Mouse (Mus musculus) lung, postnatal 0 days (tissue): ENCODE measurements around the gene Hcrtr1. TPM values are rescaled to one million over a fixed set of nuclear protein-coding genes. Genes with fewer than 3 reads are reported as not detected.

ENCODE experiments used
- ATAC-seq: fragments of 200-750 bp; cut with Nextera tagmentation; 2 replicates; pipeline ENCODE4 v1.8.0; 2017; ENCODE audit warnings: moderate library complexity
- DNase-seq: peaks from one replicate; pipeline ENCODE4 v3.0.0-alpha.2; 2016; ENCODE audit warnings: low spot score
- H3K27ac ChIP-seq: fragments of 300-500 bp; sonication (generic); 2 replicates; pipeline ENCODE4 v1.5.1; 2014; ENCODE audit warnings: antibody characterized with exemption, mild to moderate bottlenecking, low read length, mixed read lengths
- H3K27me3 ChIP-seq: fragments of 300-500 bp; sonication (generic); replicated peaks from 2 replicates; pipeline ENCODE4 v1.6.1; 2014; ENCODE audit warnings: low read length, mixed read lengths; ENCODE audit not compliant: insufficient read depth
- H3K36me3 ChIP-seq: fragments of 300-500 bp; sonication (generic); 2 replicates; pipeline ENCODE4 v1.6.1; 2014; ENCODE audit warnings: low read length, mixed read lengths; ENCODE audit not compliant: insufficient read depth
- H3K4me1 ChIP-seq: fragments of 300-500 bp; sonication (generic); 2 replicates; pipeline ENCODE4 v1.6.1; 2014; ENCODE audit warnings: antibody characterized with exemption, low read depth, low read length, mixed read lengths; ENCODE audit not compliant: insufficient read depth
- H3K4me2 ChIP-seq: fragments of 300-500 bp; sonication (generic); replicated peaks from 2 replicates; pipeline ENCODE4 v1.6.1; 2014; ENCODE audit warnings: low read depth, mild to moderate bottlenecking, low read length, moderate library complexity, mixed read lengths
- H3K4me3 ChIP-seq: fragments of 300-500 bp; sonication (generic); 2 replicates; pipeline ENCODE4 v1.5.1; 2014; ENCODE audit warnings: low read depth, low read length
- H3K9ac ChIP-seq: fragments of 300-500 bp; sonication (generic); replicated peaks from 2 replicates; pipeline ENCODE4 v1.6.1; 2014; ENCODE audit warnings: low read depth, mild to moderate bottlenecking
- H3K9me3 ChIP-seq: fragments of 300-500 bp; sonication (generic); 2 replicates; pipeline ENCODE4 v1.6.1; 2016; ENCODE audit warnings: low read length, mixed read lengths
- CTCF ChIP-seq: IDR thresholded peaks from 2 replicates; pipeline ENCODE4 v1.5.1; 2016; ENCODE audit warnings: antibody characterized with exemption, mild to moderate bottlenecking
- EP300 ChIP-seq: IDR thresholded peaks from 2 replicates; pipeline ENCODE4 v1.6.1; 2016; ENCODE audit warnings: antibody characterized with exemption, mild to moderate bottlenecking, control low read depth
- WGBS: fragments of 180-500 bp; shearing (Covaris S2); extraction: QIAGEN DNeasy Blood & Tissue Kit; methylation state at CpG from one replicate; pipeline ENCODE4 v1.1.7; 2014; 5-methylcytosine and 5-hydroxymethylcytosine counted together
- polyA plus RNA-seq: library from polyadenylated mRNA; unstranded; fragments of >200 nt; fragmentation: Nextera tagmentation; extraction: Ambion mirVana; gene quantifications from 2 replicates; pipeline ENCODE4 v1.2.1, GENCODE M21; 2015

The Hcrtr1 gene
- polyA plus RNA-seq, 1 experiment from 2014 or later: 0.18 TPM

DNA sequence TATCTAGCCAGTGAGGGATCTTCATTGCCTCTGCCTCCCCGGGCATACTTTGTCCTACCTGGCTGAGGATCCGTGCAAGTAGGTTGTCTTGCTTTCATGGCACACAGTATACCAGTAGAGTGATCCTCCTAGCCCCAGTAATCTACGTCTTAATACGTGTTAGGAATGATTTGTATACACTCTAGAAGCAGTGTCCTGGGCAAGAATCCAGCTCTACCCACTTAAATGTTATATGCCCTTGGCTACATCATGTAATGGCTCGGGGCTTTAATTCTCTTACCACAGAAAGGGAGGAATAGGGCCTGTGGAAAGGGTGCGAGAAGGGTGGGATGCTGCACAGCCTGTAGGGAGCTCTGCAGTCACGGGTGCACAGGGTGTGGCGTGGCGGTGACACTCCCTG is 29.5 kb downstream of the Hcrtr1 start:
- TF ChIP-seq CTCF: no peak
- peak; percentile 75 for TF ChIP-seq EP300
- peak; percentile 19 for ATAC-seq
- 66% methylated on average over 9 of the region's 9 CpGs for WGBS
- Histone ChIP-seq H3K4me2 (peak overlapping the region; percentile 22; the same call in 1 of the 2 replicates), H3K27ac (peak overlapping the region; percentile 92), H3K27me3 (no peaks in the 10 kb centered on the region), H3K4me1 (peaks cover 21% of the 10 kb centered on the region), H3K36me3 (no peaks in the 10 kb centered on the region; the same call in 1 of the 2 replicates), H3K4me3 (no peak overlapping the region), H3K9me3 (no peaks in the 10 kb centered on the region), H3K9ac (peak overlapping the region; percentile 12; the same call in 1 of the 2 replicates)
- peak; percentile 68 for DNase-seq

DNA sequence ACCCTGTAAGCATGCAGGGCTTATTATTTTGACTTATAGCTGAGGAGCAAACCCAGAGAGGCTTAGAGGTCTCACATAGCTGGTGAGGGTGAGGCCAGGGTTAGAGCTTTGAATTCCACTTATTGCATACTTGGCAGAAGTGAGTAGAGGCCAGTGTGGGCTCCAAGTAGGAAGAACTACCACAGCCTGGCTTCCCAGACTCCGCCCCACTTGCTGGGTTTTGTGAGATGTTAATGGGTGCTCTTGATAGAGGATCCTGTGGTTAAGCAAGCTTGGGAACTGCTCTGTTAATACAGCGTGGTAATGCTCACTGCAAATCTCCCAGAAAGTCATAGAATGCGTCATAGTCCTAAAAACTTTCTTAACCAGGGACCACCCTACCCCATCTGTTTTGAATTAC is 30.2 kb downstream of the Hcrtr1 start:
- Histone ChIP-seq H3K4me3 (no peak overlapping the region), H3K27me3 (no peaks in the 10 kb centered on the region), H3K9me3 (no peaks in the 10 kb centered on the region), H3K4me2 (peak overlapping the region; percentile 46), H3K9ac (no peak overlapping the region), H3K36me3 (no peaks in the 10 kb centered on the region; the same call in 1 of the 2 replicates), H3K27ac (peak overlapping the region; percentile 92), H3K4me1 (peaks cover 21% of the 10 kb centered on the region)
- WGBS: 57% methylated on average over 3 of the region's 3 CpGs
- TF ChIP-seq CTCF (no peak), EP300 (peak; percentile 76)
- ATAC-seq (peak; percentile 65), DNase-seq (peak; percentile 90)

DNA sequence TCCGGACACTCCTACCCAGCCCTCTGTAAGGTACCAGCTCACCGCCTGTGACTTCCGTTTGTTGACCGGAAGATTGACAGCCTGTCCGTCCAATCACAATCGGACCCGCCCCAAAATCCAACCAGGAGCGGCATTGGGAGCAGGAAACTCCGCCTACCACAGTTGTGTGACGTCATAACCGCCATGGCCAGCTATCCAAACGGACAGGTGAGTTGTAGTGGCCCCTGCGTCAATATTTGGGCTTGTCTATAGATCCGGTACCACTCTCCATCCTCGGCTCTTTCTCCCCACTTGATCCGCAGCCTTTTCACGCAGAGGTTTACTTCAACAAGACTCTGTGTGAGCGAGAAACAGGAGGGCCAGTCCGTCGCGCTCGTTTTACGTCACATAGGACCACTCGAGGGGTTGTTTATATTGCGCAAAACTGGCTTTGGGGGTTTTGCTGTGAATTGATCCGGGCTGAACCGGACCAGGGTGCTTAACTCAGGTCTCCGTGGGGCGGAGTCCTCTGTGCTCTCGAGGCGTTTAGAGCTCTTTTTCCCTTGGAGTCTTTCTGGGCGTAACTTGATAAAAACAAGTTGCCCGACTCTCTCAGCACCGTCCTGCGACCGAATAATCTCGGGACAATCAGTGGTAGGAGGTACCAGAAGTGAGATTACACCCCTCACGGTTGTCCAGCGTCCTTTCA is 31.6 kb downstream of the Hcrtr1 start:
- H3K4me2 ChIP-seq: peak overlapping the region; percentile 46
- WGBS: under 1% methylated on average over 39 of the region's 39 CpGs
- peak overlapping the region; percentile 92 for H3K27ac ChIP-seq
- H3K4me1 ChIP-seq: peaks cover 18% of the 10 kb centered on the region
- H3K27me3 ChIP-seq: no peaks in the 10 kb centered on the region
- no peaks in the 10 kb centered on the region; the same call in 1 of the 2 replicates for H3K36me3 ChIP-seq
- no peaks in the 10 kb centered on the region for H3K9me3 ChIP-seq
- TF ChIP-seq CTCF (no peak), EP300 (peak; percentile 79; the same call in 1 of the 2 replicates)
- peak; percentile 87 for ATAC-seq
- H3K9ac ChIP-seq: peak overlapping the region; percentile 54
- peak; percentile 97 for DNase-seq
- H3K4me3 ChIP-seq: peak overlapping the region; percentile 61

DNA sequence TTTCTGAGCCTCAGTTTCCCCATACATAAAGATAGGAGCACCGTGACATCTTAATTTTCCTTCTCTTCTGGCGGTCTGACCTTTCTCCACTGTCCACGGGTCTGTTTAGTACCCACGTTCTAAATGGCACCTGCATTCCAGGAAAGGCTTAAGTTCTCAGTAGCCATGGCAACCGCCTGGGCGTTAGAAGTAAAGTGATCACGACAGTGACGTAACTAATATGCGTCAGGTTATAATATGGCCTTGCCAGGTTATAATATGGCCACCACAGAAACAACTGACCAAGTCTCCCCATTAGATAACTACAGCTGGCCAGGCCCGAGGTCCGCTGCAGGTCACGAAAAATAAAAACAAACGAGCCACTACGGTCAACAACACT is 32.1 kb downstream of the Hcrtr1 start:
- no peak overlapping the region for H3K9ac ChIP-seq
- peak overlapping the region; percentile 61 for H3K4me3 ChIP-seq
- H3K9me3 ChIP-seq: no peaks in the 10 kb centered on the region
- peak; percentile 94 for DNase-seq
- peaks cover 12% of the 10 kb centered on the region; the same call in 1 of the 2 replicates for H3K4me1 ChIP-seq
- no peaks in the 10 kb centered on the region for H3K27me3 ChIP-seq
- WGBS: 12% methylated on average over 14 of the region's 14 CpGs
- TF ChIP-seq CTCF: no peak
- TF ChIP-seq EP300: no peak
- H3K4me2 ChIP-seq: peak overlapping the region; percentile 46; the same call in 1 of the 2 replicates
- H3K36me3 ChIP-seq: no peaks in the 10 kb centered on the region
- H3K27ac ChIP-seq: peak overlapping the region; percentile 92
- peak; percentile 39 for ATAC-seq

DNA sequence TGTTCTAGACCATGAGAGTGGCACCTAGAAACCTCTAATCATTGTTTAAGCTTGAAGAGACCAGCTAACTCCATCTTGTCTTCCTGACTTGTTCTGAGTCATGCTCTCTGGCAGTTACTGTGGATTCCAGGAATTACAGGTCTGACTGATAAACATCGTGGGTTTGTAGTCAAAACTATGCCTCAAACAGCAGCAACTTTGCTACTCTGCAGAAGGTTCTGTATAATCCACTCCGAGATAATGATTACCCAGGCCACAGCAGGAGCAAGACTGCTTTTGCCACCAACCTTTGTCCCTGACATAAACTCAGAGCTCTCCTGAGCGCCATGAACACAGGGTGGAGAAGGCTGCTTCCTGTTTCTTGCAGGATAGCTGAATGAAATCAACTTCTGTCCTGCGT is 34.6 kb downstream of the Hcrtr1 start:
- peaks cover 17% of the 10 kb centered on the region; the same call in 1 of the 2 replicates for H3K4me1 ChIP-seq
- peak; percentile 55 for DNase-seq
- WGBS: 52% methylated on average over 4 of the region's 4 CpGs
- peak overlapping the region; percentile 51; the same call in 1 of the 2 replicates for H3K27ac ChIP-seq
- no peaks in the 10 kb centered on the region for H3K9me3 ChIP-seq
- no peaks in the 10 kb centered on the region for H3K27me3 ChIP-seq
- TF ChIP-seq EP300: peak; percentile 73
- no peak for TF ChIP-seq CTCF
- ATAC-seq: no peak
- no peak overlapping the region for H3K9ac ChIP-seq
- H3K36me3 ChIP-seq: no peaks in the 10 kb centered on the region
- H3K4me2 ChIP-seq: no peak overlapping the region
- no peak overlapping the region for H3K4me3 ChIP-seq

DNA sequence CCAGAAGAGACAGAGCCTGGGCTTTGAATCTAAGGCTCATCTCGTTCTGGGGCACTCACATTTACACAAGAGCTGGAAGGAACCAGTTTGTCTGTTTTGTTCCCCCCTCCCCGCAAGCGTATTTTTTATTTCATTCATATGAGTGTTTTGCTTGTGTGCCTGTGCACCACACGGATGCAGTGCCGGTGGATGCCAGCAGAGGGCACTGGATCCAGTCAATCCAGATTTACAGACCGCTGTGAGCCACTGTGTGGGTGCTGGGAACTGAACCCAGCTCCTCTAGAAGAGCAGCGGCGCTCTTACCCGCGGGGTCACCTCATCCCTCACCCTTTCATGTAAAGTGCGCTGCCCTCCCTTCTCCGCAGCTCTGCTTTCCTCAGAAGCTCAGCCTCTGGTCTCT is 35.5 kb downstream of the Hcrtr1 start:
- ATAC-seq (no peak), DNase-seq (no peak)
- Histone ChIP-seq H3K9me3 (no peaks in the 10 kb centered on the region), H3K36me3 (no peaks in the 10 kb centered on the region), H3K4me1 (peaks cover 17% of the 10 kb centered on the region; the same call in 1 of the 2 replicates), H3K4me3 (no peak overlapping the region), H3K4me2 (no peak overlapping the region), H3K9ac (no peak overlapping the region), H3K27ac (0 out of 2 replicates have a peak overlapping the region, but pooled peaks have one; percentile 7), H3K27me3 (no peaks in the 10 kb centered on the region)
- TF ChIP-seq EP300 (no peak), CTCF (peak; percentile 48)
- 84% methylated on average over 12 of the region's 12 CpGs for WGBS
